ENCODE assay signal across 27 mouse cellular contexts in genomic region chr8:70004345-70004744, GRCm38 (mm10). TPM values are rescaled to one million over a fixed set of nuclear protein-coding genes. Genes with fewer than 3 reads are reported as not detected.
DNase-seq lines count a peak whose midpoint lies in the region; ATAC-seq and TF ChIP-seq lines count a peak whose summit lies in the region.
"Had no signal": no experiment of that assay in that cellular context is flagged by ENCODE, and none has a peak within 500 bp of the region (broad histone marks: within the 10 kb centered on the region; RNA-seq: fewer than 3 reads in every experiment).

No protein-coding gene starts in this region.

- no peaks in the 10 kb centered on the region for H3K36me3 ChIP-seq in heart, embryonic 13.5 days
- H3K36me3 ChIP-seq in liver, embryonic 12.5 days, result no peaks in the 10 kb centered on the region
- H3K36me3 ChIP-seq: embryonic facial prominence, embryonic 12.5 days; embryonic facial prominence, embryonic 15.5 days; G1E; heart, embryonic 10.5 days; heart, embryonic 15.5 days; hindbrain, embryonic 10.5 days; hindbrain, embryonic 13.5 days; intestine, embryonic 15.5 days had no signal

- no peaks in the 10 kb centered on the region for H3K27me3 ChIP-seq in heart, embryonic 13.5 days (replicated peaks)
- H3K27me3 ChIP-seq in liver, embryonic 12.5 days (replicated peaks), result no peaks in the 10 kb centered on the region
- H3K27me3 ChIP-seq: embryonic facial prominence, embryonic 12.5 days; embryonic facial prominence, embryonic 15.5 days; heart, embryonic 15.5 days; hindbrain, embryonic 13.5 days; intestine, embryonic 15.5 days; Patski had no signal

- DNase-seq in gastrocnemius, adult 2 months, result no peak
- no peak for DNase-seq in gastrocnemius, adult 8-10 months (ENCODE audit: low spot score in 2 of 2)
- no peak for DNase-seq in heart, adult 8-10 months (ENCODE audit: low spot score)
- peak; percentile 31 for DNase-seq in kidney, adult 9 months
- no peak for DNase-seq in kidney, postnatal 10 days
- DNase-seq: adrenal gland, postnatal 10 days; adrenal gland, postnatal 36 days; cerebellum, adult 11 months; cerebellum, adult 2 months; cerebellum, adult 9-11 months; cerebellum, postnatal 25 days; forebrain, postnatal 0 days; gastrocnemius, postnatal 10 days; gastrocnemius, postnatal 36 days had no signal

- TF ChIP-seq CTCF in gastrocnemius, adult 2 months (IDR thresholded peaks at IDR 0.05), result no peak

- H3K9me3 ChIP-seq in heart, embryonic 13.5 days, result no peaks in the 10 kb centered on the region
- no peaks in the 10 kb centered on the region for H3K9me3 ChIP-seq in liver, embryonic 12.5 days (replicated peaks)
- H3K9me3 ChIP-seq: embryonic facial prominence, embryonic 12.5 days; embryonic facial prominence, embryonic 15.5 days; G1E; heart, embryonic 10.5 days; heart, embryonic 15.5 days; hindbrain, embryonic 10.5 days; hindbrain, embryonic 13.5 days; intestine, embryonic 15.5 days had no signal

- no peak overlapping the region for H3K4me2 ChIP-seq in heart, embryonic 13.5 days
- H3K4me2 ChIP-seq in liver, embryonic 12.5 days, result no peak overlapping the region
- H3K4me2 ChIP-seq: embryonic facial prominence, embryonic 12.5 days; embryonic facial prominence, embryonic 15.5 days; heart, embryonic 15.5 days; hindbrain, embryonic 13.5 days; intestine, embryonic 15.5 days had no signal

- intact Hi-C loops in gastrocnemius, adult 2 months (cut with DNase I), result no loop called here

- H3K9ac ChIP-seq in heart, embryonic 13.5 days, result no peak overlapping the region
- no peak overlapping the region for H3K9ac ChIP-seq in liver, embryonic 12.5 days
- H3K9ac ChIP-seq: embryonic facial prominence, embryonic 12.5 days; embryonic facial prominence, embryonic 15.5 days; forebrain, postnatal 0 days; heart, embryonic 15.5 days; hindbrain, embryonic 13.5 days; intestine, embryonic 15.5 days had no signal

- peak overlapping the region; percentile 52 for H3K27ac ChIP-seq in gastrocnemius, adult 2 months
- peak overlapping the region; percentile 5; the same call in 1 of the 2 replicates for H3K27ac ChIP-seq in heart, embryonic 13.5 days (replicated peaks)
- no peak overlapping the region for H3K27ac ChIP-seq in liver, embryonic 12.5 days
- H3K27ac ChIP-seq: embryonic facial prominence, embryonic 12.5 days; embryonic facial prominence, embryonic 15.5 days; heart, embryonic 10.5 days; heart, embryonic 15.5 days; hindbrain, embryonic 10.5 days; hindbrain, embryonic 13.5 days; intestine, embryonic 15.5 days had no signal

- no peak overlapping the region for H3K4me3 ChIP-seq in gastrocnemius, adult 2 months
- no peak overlapping the region for H3K4me3 ChIP-seq in heart, embryonic 13.5 days
- H3K4me3 ChIP-seq in liver, embryonic 12.5 days, result no peak overlapping the region
- H3K4me3 ChIP-seq: embryonic facial prominence, embryonic 12.5 days; embryonic facial prominence, embryonic 15.5 days; heart, embryonic 10.5 days; heart, embryonic 15.5 days; hindbrain, embryonic 10.5 days; hindbrain, embryonic 13.5 days; intestine, embryonic 15.5 days had no signal

- no peak for ATAC-seq in heart, embryonic 13.5 days (ENCODE audit: extremely low read depth, insufficient number of reproducible peaks, low FRiP score, low TSS enrichment)
- ATAC-seq in liver, embryonic 12.5 days, result no peak
- ATAC-seq: forebrain, embryonic 14.5 days; forebrain, postnatal 0 days; hindbrain, embryonic 16.5 days; intestine, embryonic 15.5 days; Patski had no signal

- H3K4me1 ChIP-seq in heart, embryonic 13.5 days, result peaks cover 16% of the 10 kb centered on the region
- H3K4me1 ChIP-seq in liver, embryonic 12.5 days, result peaks cover 36% of the 10 kb centered on the region
- H3K4me1 ChIP-seq: intestine, embryonic 15.5 days had no signal

RNA-seq across cellular contexts. Expression of gene Gatad2a, which starts 8.2 kb away (rescaled TPM):
- 10 to 100 TPM; 26.5 to 32.6 TPM for total RNA-seq in gastrocnemius, adult 2 months (2021)
- 10 to 100 TPM; 20.5 to 26.4 (median 25.2) TPM for total RNA-seq in gastrocnemius, adult 8-10 months (2022)
- 27.3 and 29.9 TPM in 2 replicates for polyA plus RNA-seq in heart, embryonic 13.5 days (2015; fragmentation: Nextera tagmentation; extraction: Ambion mirVana)
- total RNA-seq in heart, adult 8-10 months (2022), result 10 to 100 TPM; 28.0 to 31.2 (median 30.0) TPM
- polyA plus RNA-seq in liver, embryonic 12.5 days (2016; fragmentation: Nextera tagmentation; extraction: Ambion mirVana), result 60.2 and 62.6 TPM in 2 replicates

RNA-seq across cellular contexts. Expression of gene Mau2, which starts 38.2 kb away (rescaled TPM):
- total RNA-seq in gastrocnemius, adult 2 months (2021), result 10 to 100 TPM; 24.8 to 31.0 TPM
- 10 to 100 TPM; 23.1 to 26.1 (median 24.6) TPM for total RNA-seq in gastrocnemius, adult 8-10 months (2022)
- polyA plus RNA-seq in heart, embryonic 13.5 days (2015; fragmentation: Nextera tagmentation; extraction: Ambion mirVana), result 34.9 and 36.0 TPM in 2 replicates
- total RNA-seq in heart, adult 8-10 months (2022), result 10 to 100 TPM; 29.6 to 34.3 (median 31.3) TPM
- polyA plus RNA-seq in liver, embryonic 12.5 days (2016; fragmentation: Nextera tagmentation; extraction: Ambion mirVana), result 35.4 and 36.2 TPM in 2 replicates

RNA-seq across cellular contexts. Expression of gene Sugp1, which starts 38.3 kb away (rescaled TPM):
- 10 to 100 TPM; 16.8 to 21.0 TPM for total RNA-seq in gastrocnemius, adult 2 months (2021)
- 10 to 100 TPM; 16.7 to 20.4 (median 18.1) TPM for total RNA-seq in gastrocnemius, adult 8-10 months (2022)
- 31.1 and 32.6 TPM in 2 replicates for polyA plus RNA-seq in heart, embryonic 13.5 days (2015; fragmentation: Nextera tagmentation; extraction: Ambion mirVana)
- total RNA-seq in heart, adult 8-10 months (2022), result 10 to 100 TPM; 17.0 to 21.6 (median 19.1) TPM
- 25.1 and 26.2 TPM in 2 replicates for polyA plus RNA-seq in liver, embryonic 12.5 days (2016; fragmentation: Nextera tagmentation; extraction: Ambion mirVana)
